Mouse (Mus musculus): Measurements from ENCODE around the gene Srpk2.

The Srpk2 gene

GRCm38 (mm10) chr5:23674829-23675498, 9.5 kb downstream of the Srpk2 start:
- in situ Hi-C loops (cut with MboI, MseI): no loop called here

GRCm38 (mm10) chr5:23672136-23672535, 12.3 kb downstream of the Srpk2 start:
- in situ Hi-C loops (cut with MboI, MseI): no loop called here

GRCm38 (mm10) chr5:23670880-23671279, 13.5 kb downstream of the Srpk2 start:
- in situ Hi-C loops (cut with MboI, MseI): no loop called here

- in situ Hi-C loops (cut with MboI, MseI): no loop called here
Measured at GRCm38 (mm10) chr5:23665906-23666305, 18.5 kb downstream of the Srpk2 start.

GRCm38 (mm10) chr5:23661191-23661590, 23.2 kb downstream of the Srpk2 start:
- in situ Hi-C loops (cut with MboI, MseI): loop anchor here in 1 of 2 experiments (5.0 kb wide), 1 partner anchor 84 kb away; no protein-coding TSS in a partner anchor

GRCm38 (mm10) chr5:23658017-23658416, 26.4 kb downstream of the Srpk2 start:
- in situ Hi-C loops (cut with MboI, MseI): no loop called here

- in situ Hi-C loops (cut with MboI, MseI): no loop called here
Measured at GRCm38 (mm10) chr5:23656590-23656989, 27.8 kb downstream of the Srpk2 start.

GRCm38 (mm10) chr5:23655030-23655429, 29.4 kb downstream of the Srpk2 start:
- in situ Hi-C loops (cut with MboI, MseI): no loop called here

- in situ Hi-C loops (cut with MboI, MseI): no loop called here
Measured at GRCm38 (mm10) chr5:23652326-23652725, 32.1 kb downstream of the Srpk2 start.

GRCm38 (mm10) chr5:23651786-23652185, 32.6 kb downstream of the Srpk2 start:
- in situ Hi-C loops (cut with MboI, MseI): no loop called here

- in situ Hi-C loops (cut with MboI, MseI): no loop called here
Measured at GRCm38 (mm10) chr5:23650504-23650903, 33.9 kb downstream of the Srpk2 start.

GRCm38 (mm10) chr5:23649246-23649645, 35.2 kb downstream of the Srpk2 start:
- in situ Hi-C loops (cut with MboI, MseI): no loop called here

GRCm38 (mm10) chr5:23645671-23646070, 38.7 kb downstream of the Srpk2 start:
- in situ Hi-C loops (cut with MboI, MseI): no loop called here

GRCm38 (mm10) chr5:23639193-23639592, 45.2 kb downstream of the Srpk2 start:
- in situ Hi-C loops (cut with MboI, MseI): loop anchor here in 1 of 2 experiments (10.0 kb wide), 1 partner anchor 1334 kb away; no protein-coding TSS in a partner anchor

GRCm38 (mm10) chr5:23638023-23638422, 46.4 kb downstream of the Srpk2 start:
- in situ Hi-C loops (cut with MboI, MseI): loop anchor here in 1 of 2 experiments (10.0 kb wide), 1 partner anchor 1333 kb away; no protein-coding TSS in a partner anchor

- in situ Hi-C loops (cut with MboI, MseI): loop anchor here in 1 of 2 experiments (10.0 kb wide), 1 partner anchor 1333 kb away; no protein-coding TSS in a partner anchor
Measured at GRCm38 (mm10) chr5:23637337-23637736, 47.1 kb downstream of the Srpk2 start.

- in situ Hi-C loops (cut with MboI, MseI): loop anchor here in 1 of 2 experiments (10.0 kb wide), 1 partner anchor 1327 kb away; no protein-coding TSS in a partner anchor
Measured at GRCm38 (mm10) chr5:23631490-23631889, 52.9 kb downstream of the Srpk2 start.

GRCm38 (mm10) chr5:23627221-23627620, 57.2 kb downstream of the Srpk2 start:
- in situ Hi-C loops (cut with MboI, MseI): no loop called here

- in situ Hi-C loops (cut with MboI, MseI): no loop called here
Measured at GRCm38 (mm10) chr5:23626173-23626572, 58.2 kb downstream of the Srpk2 start.

GRCm38 (mm10) chr5:23620621-23621020, 63.8 kb downstream of the Srpk2 start:
- in situ Hi-C loops (cut with MboI, MseI): no loop called here

GRCm38 (mm10) chr5:23618656-23619055, 65.8 kb downstream of the Srpk2 start:
- in situ Hi-C loops (cut with MboI, MseI): no loop called here

GRCm38 (mm10) chr5:23617104-23617415, 67.4 kb downstream of the Srpk2 start:
- in situ Hi-C loops (cut with MboI, MseI): no loop called here

GRCm38 (mm10) chr5:23616270-23617103, 67.9 kb downstream of the Srpk2 start:
- in situ Hi-C loops (cut with MboI, MseI): no loop called here

Measured in T-helper 17 cell (primary cell).